In genomic region chr2:59600123-59600840, GRCm38 (mm10) we compare ENCODE assay signal across 9 mouse cellular contexts. TPM values are rescaled to one million over a fixed set of nuclear protein-coding genes. Genes with fewer than 3 reads are reported as not detected.
DNase-seq lines count a peak whose midpoint lies in the region; ATAC-seq lines count a peak whose summit lies in the region.
"Had no signal": no experiment of that assay in that cellular context is flagged by ENCODE, and none has a peak within 500 bp of the region (broad histone marks: within the 10 kb centered on the region; RNA-seq: fewer than 3 reads in every experiment).

No protein-coding gene starts in this region.

- no peaks in the 10 kb centered on the region for H3K9me3 ChIP-seq in neural tube, embryonic 11.5 days (ENCODE audit: control insufficient read depth, low read length)
- H3K9me3 ChIP-seq in embryonic facial prominence, embryonic 13.5 days, result no peaks in the 10 kb centered on the region
- no peaks in the 10 kb centered on the region for H3K9me3 ChIP-seq in heart, embryonic 14.5 days (ENCODE audit: control insufficient read depth, low read length)

- H3K36me3 ChIP-seq in neural tube, embryonic 11.5 days (ENCODE audit: control insufficient read depth, insufficient read depth, low read length), result no peaks in the 10 kb centered on the region
- H3K36me3 ChIP-seq in embryonic facial prominence, embryonic 13.5 days, result no peaks in the 10 kb centered on the region
- H3K36me3 ChIP-seq in heart, embryonic 14.5 days (ENCODE audit: control insufficient read depth, insufficient read depth, low read length), result no peaks in the 10 kb centered on the region

- H3K4me2 ChIP-seq in neural tube, embryonic 11.5 days (ENCODE audit: low read depth), result no peak overlapping the region
- peak overlapping the region; percentile 47 for H3K4me2 ChIP-seq in embryonic facial prominence, embryonic 13.5 days
- H3K4me2 ChIP-seq in heart, embryonic 14.5 days (ENCODE audit: low read length), result peak overlapping the region; percentile 39

- DNase-seq in neural tube, embryonic 11.5 days (ENCODE audit: low spot score), result peak; percentile 38
- no peak for DNase-seq in neural tube, embryonic 10.5 days (ENCODE audit: extremely low spot score, low spot score)
- DNase-seq in kidney, postnatal 14 days, result peak; percentile 79
- peak; percentile 68 for DNase-seq in skeletal muscle tissue, adult 2 months (ENCODE audit: low read depth, low spot score)
- DNase-seq in spleen, adult 18-20 months, result no peak
- no peak for DNase-seq in left cerebral cortex, postnatal 25 days (ENCODE audit: low spot score in 2 of 2)

- intact Hi-C loops in left cerebral cortex, postnatal 25 days (cut with DNase I), result no loop called here

- no peak overlapping the region for H3K4me3 ChIP-seq in neural tube, embryonic 11.5 days (ENCODE audit: low read depth, low read length)
- no peak overlapping the region; the same call in 1 of the 2 replicates for H3K4me3 ChIP-seq in embryonic facial prominence, embryonic 13.5 days
- H3K4me3 ChIP-seq in heart, embryonic 14.5 days (ENCODE audit: control insufficient read depth in 1 of 2, insufficient read depth in 1 of 2, low read depth in 1 of 2, low read length in 2 of 2), result no peak overlapping the region
- H3K4me3 ChIP-seq: layer of hippocampus, adult 2 months had no signal

- ATAC-seq in neural tube, embryonic 11.5 days (ENCODE audit: insufficient read depth, low FRiP score, low TSS enrichment), result peak; percentile 9; the same call in 1 of the 2 replicates
- peak; percentile 35; the same call in 1 of the 2 replicates for ATAC-seq in embryonic facial prominence, embryonic 13.5 days (ENCODE audit: insufficient number of reproducible peaks, insufficient read depth, low FRiP score, low TSS enrichment, low read depth)
- no peak for ATAC-seq in heart, embryonic 14.5 days (ENCODE audit: insufficient number of reproducible peaks, insufficient read depth, low FRiP score, low read depth)

- H3K9ac ChIP-seq in neural tube, embryonic 11.5 days (ENCODE audit: low read length), result no peak overlapping the region
- H3K9ac ChIP-seq in embryonic facial prominence, embryonic 13.5 days, result no peak overlapping the region
- H3K9ac ChIP-seq in heart, embryonic 14.5 days (ENCODE audit: low read length), result no peak overlapping the region

- H3K4me1 ChIP-seq in neural tube, embryonic 11.5 days (ENCODE audit: control insufficient read depth, insufficient read depth, low read length), result peaks cover 8% of the 10 kb centered on the region; the same call in 1 of the 2 replicates
- peaks cover 30% of the 10 kb centered on the region for H3K4me1 ChIP-seq in embryonic facial prominence, embryonic 13.5 days
- H3K4me1 ChIP-seq in heart, embryonic 14.5 days (ENCODE audit: control insufficient read depth in 2 of 2, insufficient read depth in 2 of 2, low read length in 2 of 2), result peaks cover 8 to 23% of the 10 kb centered on the region in 2 experiments

- 44% methylated on average over 19 of the region's 19 CpGs for WGBS in neural tube, embryonic 11.5 days
- 14% methylated on average over 19 of the region's 19 CpGs for WGBS in embryonic facial prominence, embryonic 13.5 days
- WGBS in heart, embryonic 14.5 days, result 75% methylated on average over 19 of the region's 19 CpGs

- H3K27ac ChIP-seq in neural tube, embryonic 11.5 days (ENCODE audit: low read depth, low read length), result no peak overlapping the region
- peak overlapping the region; percentile 72 for H3K27ac ChIP-seq in embryonic facial prominence, embryonic 13.5 days
- H3K27ac ChIP-seq in heart, embryonic 14.5 days (replicated peaks in 1 of 2; ENCODE audit: control insufficient read depth in 1 of 2, insufficient read depth in 1 of 2, low read depth in 2 of 2, low read length in 2 of 2), result peak overlapping the region; percentile 41 to 46; a peak in 3 of 4 replicates
- H3K27ac ChIP-seq: layer of hippocampus, adult 2 months had no signal

- no peaks in the 10 kb centered on the region for H3K27me3 ChIP-seq in neural tube, embryonic 11.5 days (ENCODE audit: control insufficient read depth, insufficient read depth, low read length)
- H3K27me3 ChIP-seq in embryonic facial prominence, embryonic 13.5 days, result no peaks in the 10 kb centered on the region
- H3K27me3 ChIP-seq in heart, embryonic 14.5 days (ENCODE audit: control insufficient read depth, insufficient read depth, low read length), result no peaks in the 10 kb centered on the region

RNA-seq across cellular contexts. Expression of gene Tanc1, which starts 11.6 kb away (rescaled TPM):
- polyA plus RNA-seq in neural tube, embryonic 11.5 days (2014; fragmentation: Nextera tagmentation; extraction: Ambion mirVana), result 14.4 and 18.0 TPM in 2 replicates
- polyA plus RNA-seq in embryonic facial prominence, embryonic 13.5 days (2015; fragmentation: Nextera tagmentation; extraction: Ambion mirVana), result 39.4 and 42.6 TPM in 2 replicates
- 27.2 and 27.8 TPM in 2 replicates for polyA plus RNA-seq in heart, embryonic 14.5 days (2014; fragmentation: Nextera tagmentation; extraction: Ambion mirVana)
- 10 to 100 TPM; 20.1 to 25.4 TPM for total RNA-seq in left cerebral cortex, postnatal 25 days (2021)

Comparison
In these comparisons a context has a peak if more than half of its experiments do, and no peak if none do; other contexts are left out.
1. DNase-seq: peak in neural tube, embryonic 11.5 days (single experiment), kidney, postnatal 14 days (single experiment) and skeletal muscle tissue, adult 2 months (single experiment); none in neural tube, embryonic 10.5 days (single experiment), spleen, adult 18-20 months (0 of 2) and left cerebral cortex, postnatal 25 days (0 of 2).